Comparison of ENCODE assay signal across 13 mouse cellular contexts in genomic region chr19:55143391-55144300, GRCm38 (mm10). TPM values are rescaled to one million over a fixed set of nuclear protein-coding genes. Genes with fewer than 3 reads are reported as not detected.
A peak's percentile ranks its signal among the peaks of the same experiment; 100 is the strongest.
DNase-seq lines count a peak whose midpoint lies in the region; ATAC-seq and TF ChIP-seq lines count a peak whose summit lies in the region.
"Had no signal": no experiment of that assay in that cellular context is flagged by ENCODE, and none has a peak within 500 bp of the region (broad histone marks: within the 10 kb centered on the region; RNA-seq: fewer than 3 reads in every experiment).

No protein-coding gene starts in this region.

- intact Hi-C loops in heart, postnatal 10 days (cut with DNase I), result no loop called here

- ATAC-seq in lung, embryonic 15.5 days (ENCODE audit: borderline replicate concordance, extremely low read depth, low FRiP score, low TSS enrichment), result no peak
- no peak for ATAC-seq in lung, postnatal 0 days
- peak; percentile 46; the same call in 1 of the 2 replicates for ATAC-seq in hindbrain, embryonic 14.5 days (ENCODE audit: low FRiP score)

- H3K4me3 ChIP-seq in lung, embryonic 15.5 days, result no peak overlapping the region
- no peak overlapping the region for H3K4me3 ChIP-seq in lung, postnatal 0 days (ENCODE audit: low read depth, low read length)
- H3K4me3 ChIP-seq in embryonic facial prominence, embryonic 10.5 days, result 0 out of 2 replicates have a peak overlapping the region, but pooled peaks have one; percentile 13
- H3K4me3 ChIP-seq in hindbrain, embryonic 14.5 days (replicated peaks; ENCODE audit: low read length), result no peak overlapping the region
- H3K4me3 ChIP-seq in cerebellum, adult 2 months (replicated peaks; ENCODE audit: insufficient read depth, low read depth, low read length), result no peak overlapping the region
- H3K4me3 ChIP-seq: liver, embryonic 13.5 days; myocyte had no signal

- H3K9me3 ChIP-seq in lung, embryonic 15.5 days, result no peaks in the 10 kb centered on the region
- no peaks in the 10 kb centered on the region for H3K9me3 ChIP-seq in lung, postnatal 0 days (ENCODE audit: low read length)
- no peaks in the 10 kb centered on the region for H3K9me3 ChIP-seq in embryonic facial prominence, embryonic 10.5 days
- H3K9me3 ChIP-seq in hindbrain, embryonic 14.5 days (ENCODE audit: control insufficient read depth, low read length), result no peaks in the 10 kb centered on the region
- H3K9me3 ChIP-seq: liver, embryonic 13.5 days had no signal

- no peak for TF ChIP-seq EP300 in lung, postnatal 0 days (IDR thresholded peaks at IDR 0.05)

- no peaks in the 10 kb centered on the region for H3K27me3 ChIP-seq in lung, embryonic 15.5 days
- no peaks in the 10 kb centered on the region for H3K27me3 ChIP-seq in lung, postnatal 0 days (replicated peaks; ENCODE audit: insufficient read depth, low read length)
- H3K27me3 ChIP-seq in embryonic facial prominence, embryonic 10.5 days (replicated peaks; ENCODE audit: low read depth, poor library complexity, severe bottlenecking), result no peaks in the 10 kb centered on the region
- no peaks in the 10 kb centered on the region for H3K27me3 ChIP-seq in hindbrain, embryonic 14.5 days (ENCODE audit: control insufficient read depth, insufficient read depth, low read length)
- H3K27me3 ChIP-seq in cerebellum, adult 2 months (ENCODE audit: control insufficient read depth, insufficient read depth, low read length), result no peaks in the 10 kb centered on the region
- H3K27me3 ChIP-seq: CH12.LX; liver, embryonic 13.5 days had no signal

- no peak overlapping the region for H3K4me2 ChIP-seq in lung, embryonic 15.5 days
- H3K4me2 ChIP-seq in lung, postnatal 0 days (replicated peaks; ENCODE audit: low read depth, low read length), result no peak overlapping the region
- H3K4me2 ChIP-seq in hindbrain, embryonic 14.5 days (replicated peaks), result no peak overlapping the region
- H3K4me2 ChIP-seq: liver, embryonic 13.5 days had no signal

- H3K27ac ChIP-seq in lung, embryonic 15.5 days, result peak overlapping the region; percentile 73
- H3K27ac ChIP-seq in lung, postnatal 0 days (ENCODE audit: low read length), result no peak overlapping the region
- peak overlapping the region; percentile 89 for H3K27ac ChIP-seq in embryonic facial prominence, embryonic 10.5 days (replicated peaks)
- H3K27ac ChIP-seq in hindbrain, embryonic 14.5 days, result peak overlapping the region; percentile 52
- H3K27ac ChIP-seq in cerebellum, adult 2 months (ENCODE audit: insufficient read depth, low read length), result no peak overlapping the region
- H3K27ac ChIP-seq: liver, embryonic 13.5 days had no signal

- H3K9ac ChIP-seq in lung, embryonic 15.5 days, result no peak overlapping the region
- no peak overlapping the region for H3K9ac ChIP-seq in lung, postnatal 0 days (replicated peaks; ENCODE audit: low read depth)
- H3K9ac ChIP-seq in hindbrain, embryonic 14.5 days, result no peak overlapping the region
- H3K9ac ChIP-seq: liver, embryonic 13.5 days had no signal

- TF ChIP-seq CTCF in lung, postnatal 0 days (IDR thresholded peaks at IDR 0.05), result no peak
- TF ChIP-seq CTCF in cerebellum, adult 2 months (IDR thresholded peaks at IDR 0.05; ENCODE audit: borderline replicate concordance, insufficient read depth, low read depth, low read length), result no peak

- WGBS in lung, embryonic 15.5 days, result 39% methylated on average over 11 of the region's 11 CpGs
- 34% methylated on average over 11 of the region's 11 CpGs for WGBS in lung, postnatal 0 days
- WGBS in embryonic facial prominence, embryonic 10.5 days, result 14% methylated on average over 11 of the region's 11 CpGs
- 8% methylated on average over 11 of the region's 11 CpGs for WGBS in hindbrain, embryonic 14.5 days
- 32% methylated on average over 11 of the region's 11 CpGs for WGBS in cerebellum, adult 2 months

- peaks cover 38% of the 10 kb centered on the region for H3K4me1 ChIP-seq in lung, embryonic 15.5 days
- peaks cover 14% of the 10 kb centered on the region; the same call in 1 of the 2 replicates for H3K4me1 ChIP-seq in lung, postnatal 0 days (ENCODE audit: insufficient read depth, low read depth, low read length)
- peaks cover 54% of the 10 kb centered on the region for H3K4me1 ChIP-seq in embryonic facial prominence, embryonic 10.5 days
- H3K4me1 ChIP-seq in hindbrain, embryonic 14.5 days (replicated peaks; ENCODE audit: control insufficient read depth, insufficient read depth, low read length), result 0 out of 2 replicates have a peak, but pooled peaks cover 6% of the 10 kb centered on the region
- no peaks in the 10 kb centered on the region for H3K4me1 ChIP-seq in cerebellum, adult 2 months (ENCODE audit: control insufficient read depth, insufficient read depth, low read length)

- no peak for TF ChIP-seq POLR2A in cerebellum, adult 2 months (IDR thresholded peaks at IDR 0.05; ENCODE audit: borderline replicate concordance, insufficient read depth, low read length)

- DNase-seq in lung, postnatal 0 days (ENCODE audit: low spot score), result no peak
- peak; percentile 62 for DNase-seq in embryonic facial prominence, embryonic 10.5 days (ENCODE audit: low spot score)
- no peak for DNase-seq in hindbrain, embryonic 14.5 days (ENCODE audit: low spot score)
- peak; percentile 51 for DNase-seq in yolk sac, embryonic 10.5 days (ENCODE audit: low spot score)
- DNase-seq in heart, postnatal 10 days, result no peak
- no peak for DNase-seq in cerebellum, adult 2 months
- DNase-seq: cerebellum, adult 18-20 months; liver, embryonic 13.5 days; right cerebral cortex, postnatal 4 days; thymus, adult 18-20 months had no signal

- no peaks in the 10 kb centered on the region for H3K36me3 ChIP-seq in lung, embryonic 15.5 days
- no peaks in the 10 kb centered on the region for H3K36me3 ChIP-seq in lung, postnatal 0 days (ENCODE audit: insufficient read depth, low read length)
- no peaks in the 10 kb centered on the region for H3K36me3 ChIP-seq in embryonic facial prominence, embryonic 10.5 days (replicated peaks)
- H3K36me3 ChIP-seq in hindbrain, embryonic 14.5 days (replicated peaks; ENCODE audit: control insufficient read depth, insufficient read depth), result no peaks in the 10 kb centered on the region
- H3K36me3 ChIP-seq: liver, embryonic 13.5 days had no signal

RNA-seq across cellular contexts. Expression of gene Gpam, which starts 16.6 kb away (rescaled TPM):
- polyA plus RNA-seq in lung, embryonic 15.5 days (2015; fragmentation: Nextera tagmentation; extraction: Ambion mirVana), result 28.7 and 29.2 TPM in 2 replicates
- 41.4 and 51.8 TPM in 2 replicates for polyA plus RNA-seq in lung, postnatal 0 days (2015; fragmentation: Nextera tagmentation; extraction: Ambion mirVana)
- polyA plus RNA-seq in embryonic facial prominence, embryonic 10.5 days (2016; fragmentation: Nextera tagmentation; extraction: Ambion mirVana), result 18.1 and 20.4 TPM in 2 replicates
- polyA plus RNA-seq in hindbrain, embryonic 14.5 days (2014; fragmentation: Nextera tagmentation; extraction: Ambion mirVana), result 26.8 and 29.3 TPM in 2 replicates
- 100 to 1,000 TPM; 128 to 164 TPM for total RNA-seq in heart, postnatal 10 days (2021)
- polyA plus RNA-seq in cerebellum, adult 2 months (2012; rRNA removed), result 38.4 and 41.9 TPM in 2 replicates

RNA-seq across cellular contexts. Expression of gene Tectb, which starts 36.9 kb away (rescaled TPM):
- 0.15 TPM in 1 of 2 replicates, not detected in the other for polyA plus RNA-seq in lung, embryonic 15.5 days (2015; fragmentation: Nextera tagmentation; extraction: Ambion mirVana)
- 0.21 and 0.27 TPM in 2 replicates for polyA plus RNA-seq in lung, postnatal 0 days (2015; fragmentation: Nextera tagmentation; extraction: Ambion mirVana)
- not detected in 2 replicates for polyA plus RNA-seq in embryonic facial prominence, embryonic 10.5 days (2016; fragmentation: Nextera tagmentation; extraction: Ambion mirVana)
- 0.37 TPM in 1 of 2 replicates, not detected in the other for polyA plus RNA-seq in hindbrain, embryonic 14.5 days (2014; fragmentation: Nextera tagmentation; extraction: Ambion mirVana)
- total RNA-seq in heart, postnatal 10 days (2021), result under 1 TPM in 1 of 2 experiments, not detected in 1; 0.31 TPM
- 0.03 TPM in 1 of 2 replicates, not detected in the other for polyA plus RNA-seq in cerebellum, adult 2 months (2012; rRNA removed)
- total RNA-seq: CH12.LX had no signal
- polyA plus RNA-seq: liver, embryonic 13.5 days; myocyte had no signal

Comparison
In these comparisons a context has a peak if more than half of its experiments do, and no peak if none do; other contexts are left out.
1. H3K27ac ChIP-seq: peak in lung, embryonic 15.5 days (single experiment), embryonic facial prominence, embryonic 10.5 days (single experiment) and hindbrain, embryonic 14.5 days (single experiment); none in lung, postnatal 0 days (single experiment) and cerebellum, adult 2 months (single experiment).
2. DNase-seq: peak in embryonic facial prominence, embryonic 10.5 days (single experiment) and yolk sac, embryonic 10.5 days (single experiment); none in lung, postnatal 0 days (single experiment), hindbrain, embryonic 14.5 days (single experiment), heart, postnatal 10 days (0 of 2) and cerebellum, adult 2 months (0 of 2).